Mouse (Mus musculus) mesoderm, embryonic 11.5 days (tissue): ENCODE measurements around the gene Gm10799.
"Not testable (repeated sequence)": the region's sequence is repeated elsewhere in the genome, so short reads cannot be mapped to it uniquely, and the experiment has no call there.

Source experiments
- DNase-seq: peaks from one replicate; pipeline ENCODE4 v3.0.0-alpha.2; 2012; ENCODE audit warnings: low read depth, low spot score

The Gm10799 gene

GRCm38 (mm10) chr2:104068450-104068849, at the start of gene Gm10799:
Gene Gm10799 (minus strand): TSS chr2:104068550.
- DNase-seq = not testable (repeated sequence)

- not testable (repeated sequence) for DNase-seq
Measured at GRCm38 (mm10) chr2:104117173-104117572, 48.8 kb upstream of the Gm10799 start.

DNA sequence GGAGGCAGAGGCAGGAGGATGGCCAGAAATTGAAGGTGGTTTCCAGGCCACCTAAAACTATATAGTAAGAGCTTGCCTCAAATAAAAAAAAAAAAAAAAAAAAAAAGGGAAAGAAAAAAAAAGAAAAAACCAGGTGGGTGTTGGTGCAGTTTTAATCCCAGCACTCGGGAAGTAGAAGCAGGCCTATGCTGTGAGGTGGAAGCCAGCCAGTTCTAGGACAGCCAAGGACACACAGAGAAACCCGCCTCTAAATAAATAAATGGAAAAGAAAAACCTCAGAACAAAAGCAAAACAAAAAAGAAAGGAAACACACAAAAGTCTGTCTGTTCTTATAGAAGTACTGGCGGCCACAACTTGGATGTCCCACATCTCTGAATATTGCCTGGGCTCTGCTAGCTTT, 46.5 kb upstream of the Gm10799 start:
- DNase-seq = no peak

GRCm38 (mm10) chr2:104113563-104113962, 45.2 kb upstream of the Gm10799 start:
- DNase-seq = not testable (repeated sequence)

GRCm38 (mm10) chr2:104111170-104111797, 42.9 kb upstream of the Gm10799 start:
- not testable (repeated sequence) for DNase-seq

- no peak for DNase-seq
Measured at GRCm38 (mm10) chr2:104110031-104110430, 41.7 kb upstream of the Gm10799 start.

DNA sequence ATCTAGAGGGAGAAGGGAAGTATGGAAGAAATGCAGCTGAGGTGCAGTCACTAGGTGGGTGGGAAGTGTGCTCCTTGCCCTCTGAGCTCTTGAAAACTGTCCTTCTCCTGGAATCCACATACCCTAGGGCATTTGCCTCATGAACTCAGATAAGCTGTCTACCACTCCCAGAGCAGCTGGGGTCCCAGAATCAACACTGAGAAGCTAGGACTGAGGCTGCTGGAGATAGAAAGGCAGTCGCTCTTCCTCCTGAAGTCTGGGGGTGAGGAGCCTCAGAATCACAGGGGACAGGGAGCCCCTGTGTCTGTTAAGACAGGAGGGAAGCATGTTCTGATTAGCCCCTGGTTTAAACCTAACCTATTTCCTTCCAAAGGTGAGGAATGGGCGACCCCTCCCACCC, 41.2 kb upstream of the Gm10799 start:
- no peak for DNase-seq

DNA sequence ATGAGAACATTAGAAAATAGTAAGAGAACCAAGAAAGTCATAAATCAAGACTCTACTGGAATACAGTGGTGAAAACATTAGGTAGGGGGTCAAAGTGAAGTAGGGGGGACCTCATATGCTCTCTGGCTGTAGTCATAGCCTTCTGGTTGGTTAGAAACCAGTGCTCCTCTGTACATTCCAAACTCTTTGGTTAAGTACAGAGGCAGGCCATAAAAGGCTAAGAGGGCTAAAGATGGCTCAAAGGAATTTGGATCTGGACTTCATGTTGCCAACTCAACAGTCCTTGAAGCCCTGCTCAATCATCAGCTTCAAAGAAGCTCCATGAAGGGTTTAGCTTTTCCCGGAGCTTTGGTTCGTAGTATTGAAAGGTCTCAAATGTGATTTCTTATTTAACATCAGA, 40.7 kb upstream of the Gm10799 start:
- not testable (repeated sequence) for DNase-seq

DNA sequence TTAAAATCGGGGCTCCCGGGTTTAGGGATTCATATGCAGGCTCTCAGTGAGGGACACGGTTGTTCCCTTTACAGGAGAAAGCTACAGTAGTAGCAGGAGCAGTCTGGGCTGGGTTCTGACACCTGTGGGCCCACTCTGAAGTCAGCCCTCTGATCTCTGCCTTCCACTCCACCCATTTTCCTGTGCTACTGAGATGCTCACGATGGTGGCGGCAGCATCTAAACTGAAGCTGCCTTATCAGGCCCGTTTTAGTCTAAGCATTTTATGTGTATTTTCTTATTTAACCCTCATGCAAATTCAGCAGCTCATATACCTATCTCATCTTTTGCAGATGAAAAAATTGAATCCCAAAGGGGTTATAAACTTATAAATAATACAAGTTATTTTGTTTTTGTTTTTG, 36.5 kb upstream of the Gm10799 start:
- DNase-seq = no peak

GRCm38 (mm10) chr2:104099946-104100345, 31.6 kb upstream of the Gm10799 start:
- DNase-seq = no peak

GRCm38 (mm10) chr2:104099231-104099585, 30.9 kb upstream of the Gm10799 start:
- no peak for DNase-seq

GRCm38 (mm10) chr2:104098529-104099230, 30.3 kb upstream of the Gm10799 start:
- no peak for DNase-seq

DNA sequence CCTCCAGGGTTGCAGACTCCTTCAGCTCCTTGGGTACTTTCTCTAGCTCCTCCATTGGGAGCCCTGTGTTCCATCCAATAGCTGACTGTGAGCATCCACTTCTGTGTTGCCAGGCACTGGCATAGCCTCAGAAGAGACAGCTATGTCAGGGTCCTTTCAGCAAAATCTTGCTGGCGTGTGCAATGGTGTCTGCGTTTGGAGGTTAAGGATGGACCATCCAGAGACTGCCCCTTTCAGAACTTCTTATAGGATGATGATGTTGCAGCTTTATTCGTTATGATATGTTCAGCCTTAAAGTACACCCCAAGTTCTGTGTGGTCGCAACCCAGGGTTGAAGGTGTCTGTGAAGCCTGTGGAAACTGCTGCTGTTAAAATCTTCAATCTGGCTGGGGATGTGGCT, 29.0 kb upstream of the Gm10799 start:
- not testable (repeated sequence) for DNase-seq

GRCm38 (mm10) chr2:104096796-104097195, 28.4 kb upstream of the Gm10799 start:
- DNase-seq = not testable (repeated sequence)

- no peak for DNase-seq
Measured at GRCm38 (mm10) chr2:104096256-104096655, 27.9 kb upstream of the Gm10799 start.

GRCm38 (mm10) chr2:104095741-104096213, 27.4 kb upstream of the Gm10799 start, which contains the start of gene Cd59a:
Gene Cd59a (plus strand): TSS chr2:104095801.
- peak; percentile 77 for DNase-seq

DNA sequence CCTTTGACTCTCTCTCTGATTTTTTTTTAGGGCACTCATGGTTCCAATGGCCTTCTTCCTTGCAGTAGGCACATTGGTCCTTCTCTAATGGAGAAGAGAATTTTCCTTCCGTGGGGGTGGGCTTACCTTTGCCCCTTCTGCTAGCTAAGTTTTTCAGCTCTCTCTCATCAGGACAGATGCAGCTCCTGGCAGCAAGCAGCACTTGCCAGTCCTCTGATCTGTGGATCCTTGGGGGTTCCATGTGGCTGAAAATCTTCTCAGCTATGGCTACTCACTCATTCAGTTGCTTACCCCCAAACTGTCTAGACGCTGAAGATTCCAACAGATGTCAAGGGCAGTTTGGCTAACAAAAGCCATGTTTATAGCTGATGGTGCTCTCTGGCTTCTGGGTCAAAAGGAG, 25.0 kb upstream of the Gm10799 start:
- DNase-seq = no peak

- not testable (repeated sequence) for DNase-seq
Measured at GRCm38 (mm10) chr2:104087562-104087961, 19.2 kb upstream of the Gm10799 start.

GRCm38 (mm10) chr2:104084027-104084426, 15.7 kb upstream of the Gm10799 start:
- not testable (repeated sequence) for DNase-seq

DNA sequence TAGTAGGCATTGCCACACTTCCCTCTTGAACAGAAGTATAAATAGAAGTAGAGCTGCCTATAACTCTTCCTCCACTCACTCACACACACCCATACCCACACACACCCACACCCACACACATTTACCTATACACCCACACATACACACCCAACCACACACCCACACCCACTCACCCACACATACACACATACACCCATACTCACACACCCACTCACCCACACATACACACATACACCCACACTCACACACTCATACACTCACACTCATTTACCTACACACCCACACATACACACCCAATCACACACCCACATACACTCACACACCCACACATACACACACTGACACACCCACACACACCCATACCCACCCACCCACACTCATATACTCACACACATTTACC, 14.1 kb upstream of the Gm10799 start:
- DNase-seq = no peak

- DNase-seq = not testable (repeated sequence)
Measured at GRCm38 (mm10) chr2:104081436-104082050, 13.2 kb upstream of the Gm10799 start.

- DNase-seq = not testable (repeated sequence)
Measured at GRCm38 (mm10) chr2:104078285-104078684, 9.9 kb upstream of the Gm10799 start.
